Mouse (Mus musculus) induced T-regulatory cell, adult 2 months (primary cell): ENCODE data around the gene Astn1.

Source experiments
- DNase-seq: peaks from one replicate; pipeline ENCODE4 v3.0.0-alpha.2; 2012; ENCODE audit warnings: low read depth

Astn1 gene

DNA sequence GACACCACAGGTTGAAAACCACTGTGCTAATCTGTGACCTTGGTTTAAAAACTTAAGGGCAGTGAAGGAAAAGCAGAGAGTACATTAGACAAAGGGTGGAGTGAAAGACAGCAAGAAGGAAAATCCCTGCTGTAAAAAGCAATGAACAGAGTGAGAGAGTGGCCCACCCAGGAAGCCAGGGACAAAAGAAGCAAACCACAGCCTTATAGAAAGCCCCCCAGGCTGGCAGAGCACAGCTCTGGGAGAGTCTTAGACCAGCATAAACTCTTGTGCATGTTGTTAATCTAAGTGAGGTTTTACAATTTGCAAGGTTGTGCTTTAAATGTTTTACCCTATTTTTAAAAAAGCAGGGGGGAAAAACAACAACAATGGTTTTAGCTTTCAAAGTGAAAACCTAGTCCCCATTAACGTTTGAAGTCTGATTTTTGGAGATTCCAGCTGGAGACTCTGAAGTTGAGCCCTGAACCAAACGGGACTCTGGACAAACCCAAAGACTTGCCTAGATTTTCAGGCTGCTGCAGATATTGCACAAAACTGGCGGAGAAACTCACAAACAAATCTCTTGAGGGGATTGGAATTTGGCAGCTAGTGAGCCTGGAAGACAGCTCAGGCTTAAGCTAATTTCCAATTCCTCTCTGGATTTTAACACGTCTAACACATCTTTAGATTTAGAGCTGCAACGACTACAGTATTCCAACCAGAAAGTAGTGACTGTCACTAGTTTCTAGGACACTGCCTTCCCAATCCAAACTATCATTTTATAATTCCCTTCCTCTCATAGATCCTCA, 377.3 kb downstream of the Astn1 start:
- DNase-seq = no peak

DNA sequence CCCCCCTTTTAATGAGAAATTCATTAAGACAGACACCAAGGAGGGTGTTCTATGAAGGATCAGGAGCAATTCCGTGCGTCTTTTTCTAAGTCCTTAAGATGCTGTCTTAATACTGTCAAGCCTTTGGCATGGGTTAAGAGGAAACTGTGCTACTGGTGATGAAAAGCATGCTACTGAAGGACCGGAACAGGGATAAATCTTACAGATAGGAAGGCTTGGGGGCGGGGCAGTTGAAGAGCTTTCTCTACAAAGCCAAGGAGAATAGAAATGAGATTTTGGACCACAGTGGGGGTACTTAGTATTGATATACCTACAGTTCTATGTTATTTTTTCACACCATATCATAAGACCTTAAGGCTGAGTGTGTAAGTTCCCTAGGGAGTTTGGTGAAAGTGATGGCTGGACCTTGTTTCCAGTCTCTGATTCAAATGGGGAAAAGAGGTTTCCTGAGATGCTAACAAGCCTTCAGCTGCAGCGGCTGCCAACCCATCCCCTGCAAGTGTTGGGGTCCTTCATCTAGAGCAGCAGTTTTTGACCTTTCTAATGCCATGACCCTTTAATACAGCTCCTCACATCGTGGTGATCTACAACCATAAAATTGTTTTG, 378.2 kb downstream of the Astn1 start:
- DNase-seq = no peak

DNA sequence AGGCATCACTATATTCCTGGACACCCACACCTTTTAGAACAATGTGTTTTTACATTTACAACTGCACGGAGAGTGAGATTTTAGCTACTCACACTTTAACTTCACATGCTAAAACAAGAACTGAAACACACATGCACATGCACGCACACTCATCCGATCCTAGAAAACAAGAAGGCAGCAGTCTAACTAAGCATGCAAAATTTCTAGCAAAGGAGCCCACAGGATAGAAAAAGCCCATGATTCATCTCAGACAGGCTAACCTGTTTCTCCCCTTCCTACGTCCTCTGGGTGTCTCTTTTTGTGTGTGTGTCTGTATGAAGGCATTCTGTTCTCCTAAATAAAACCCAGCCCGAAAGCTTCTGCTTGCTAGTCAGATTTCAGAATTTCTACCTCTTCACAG, 378.9 kb downstream of the Astn1 start:
- no peak for DNase-seq
